Comparison of ENCODE assay signal across 16 mouse cellular contexts in genomic region chr12:27251521-27251920, GRCm38 (mm10).
"Had no signal": no experiment of that assay in that cellular context is flagged by ENCODE, and none has a peak within 500 bp of the region (broad histone marks: within the 10 kb centered on the region; RNA-seq: fewer than 3 reads in every experiment).

No protein-coding gene starts in this region.

- H3K9ac ChIP-seq: liver, embryonic 15.5 days; liver, postnatal 0 days; lung, embryonic 15.5 days; midbrain, embryonic 12.5 days; neural tube, embryonic 12.5 days had no signal

- ATAC-seq: liver, postnatal 0 days; lung, postnatal 0 days; midbrain, embryonic 16.5 days had no signal

- H3K36me3 ChIP-seq: liver, embryonic 15.5 days; lung, embryonic 15.5 days; midbrain, embryonic 12.5 days; neural tube, embryonic 12.5 days had no signal

- H3K4me1 ChIP-seq: liver, embryonic 15.5 days; lung, embryonic 15.5 days; megakaryocyte, embryonic 14.5 days had no signal

- H3K4me3 ChIP-seq: liver, embryonic 15.5 days; lung, embryonic 15.5 days; megakaryocyte, embryonic 14.5 days; midbrain, embryonic 12.5 days; neural tube, embryonic 12.5 days had no signal

- H3K4me2 ChIP-seq: liver, embryonic 15.5 days; lung, embryonic 15.5 days; midbrain, embryonic 12.5 days; neural tube, embryonic 12.5 days had no signal

- DNase-seq: liver, postnatal 0 days; lung, adult 2 months; lung, postnatal 14 days; lung, postnatal 36 days; right cerebral cortex, postnatal 14 days; thymus, adult 18-20 months; thymus, postnatal 14 days; thymus, postnatal 36 days had no signal

- H3K27me3 ChIP-seq: liver, embryonic 15.5 days; lung, embryonic 15.5 days; megakaryocyte, embryonic 14.5 days; midbrain, embryonic 12.5 days; neural tube, embryonic 12.5 days had no signal

- H3K9me3 ChIP-seq: liver, embryonic 15.5 days; lung, embryonic 15.5 days; midbrain, embryonic 12.5 days; neural tube, embryonic 12.5 days had no signal

- H3K27ac ChIP-seq: liver, embryonic 15.5 days; lung, embryonic 15.5 days; macrophage; midbrain, embryonic 12.5 days; neural tube, embryonic 12.5 days had no signal
